Mouse (Mus musculus) liver, embryonic 14 days (tissue): ENCODE results near the gene Tmem132b. TPM values are rescaled to one million over a fixed set of nuclear protein-coding genes. Genes with fewer than 3 reads are reported as not detected.

ENCODE experiments used
- polyA plus RNA-seq: library from polyadenylated mRNA; depleted of rRNA; stranded (reverse); fragments of >200 nt; gene quantifications from 2 replicates; pipeline ENCODE4 v1.2.3, GENCODE M21; 2012; rRNA removed

The Tmem132b gene
- polyA plus RNA-seq = under 0.01 and 0.01 TPM in 2 replicates

GRCm38 (mm10) chr5:125531634-125532033 lies at the start of gene Tmem132b:
Tmem132b (plus strand) TSS chr5:125531774.

Other genes starting within 250 kb of the Tmem132b start
- gene Scarb1, start 190.7 kb upstream of the Tmem132b start, polyA plus RNA-seq = 44.0 and 50.6 TPM in 2 replicates
- gene Gm10382, start 142.5 kb upstream of the Tmem132b start, polyA plus RNA-seq = 0.05 and 0.06 TPM in 2 replicates
- gene Ubc, start 141.6 kb upstream of the Tmem132b start, polyA plus RNA-seq = 213 and 219 TPM in 2 replicates
- 6.8 and 8.3 TPM in 2 replicates for gene Dhx37, start 97.7 kb upstream of the Tmem132b start, polyA plus RNA-seq
- gene Bri3bp, start 90.2 kb upstream of the Tmem132b start, polyA plus RNA-seq = 3.9 and 5.1 TPM in 2 replicates
- gene Aacs, start 56.0 kb upstream of the Tmem132b start, polyA plus RNA-seq = 10.6 and 10.7 TPM in 2 replicates